Mouse (Mus musculus) embryo, embryonic 9.5 days (tissue): ENCODE results near the gene Adar.

Experiments used
- DNase-seq: peaks from one replicate; pipeline ENCODE4 v3.0.0-alpha.2; 2017; ENCODE audit errors: extremely low spot score

Gene Adar

DNA sequence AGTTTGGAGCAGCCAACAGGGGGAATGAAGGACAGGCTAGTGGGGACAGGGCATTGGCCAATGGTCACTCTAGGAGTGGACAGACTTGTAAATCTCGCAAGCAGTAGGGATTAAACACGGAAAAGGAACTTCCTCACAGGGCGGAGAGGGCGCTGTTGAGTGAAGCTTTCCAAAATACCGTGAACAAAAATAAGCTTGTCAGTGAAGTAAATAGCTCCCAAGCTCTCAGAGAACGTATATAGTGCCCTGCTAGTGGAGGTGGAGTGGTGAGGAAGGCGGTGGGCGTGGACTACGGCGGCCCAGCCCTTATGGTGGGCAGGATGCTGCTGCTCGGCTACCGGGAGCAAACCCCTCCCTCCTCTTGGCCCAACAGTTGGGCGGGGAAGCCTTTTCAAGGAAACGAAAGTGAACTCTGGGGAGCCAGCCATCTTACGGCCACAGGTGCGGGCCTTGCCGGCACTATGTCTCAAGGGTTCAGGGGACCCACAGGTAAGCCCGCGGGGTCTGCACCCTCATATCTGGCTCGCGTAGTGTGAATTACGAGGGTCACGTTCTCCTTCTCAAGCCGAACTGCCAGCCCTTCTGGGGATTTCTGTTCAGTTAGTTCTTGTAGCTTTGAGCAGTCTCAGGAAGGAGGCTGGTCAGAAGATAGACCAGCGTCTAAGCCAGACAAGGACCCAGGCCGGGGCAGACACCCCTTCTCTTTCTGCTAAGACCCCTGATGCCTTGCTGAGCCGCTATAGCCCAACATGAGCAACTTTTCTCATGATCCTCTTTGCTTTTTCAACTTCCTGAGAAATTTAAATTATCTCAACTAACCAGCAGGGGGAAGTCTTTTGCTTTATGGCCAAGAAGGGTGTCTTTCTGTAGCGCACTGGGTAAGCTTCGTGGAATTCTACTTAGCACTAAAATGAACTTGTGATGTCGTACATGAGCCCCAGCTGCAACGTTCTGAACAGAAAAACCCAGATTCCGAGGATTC, 15.8 kb downstream of the Adar start:
- peak; percentile 77 for DNase-seq

DNA sequence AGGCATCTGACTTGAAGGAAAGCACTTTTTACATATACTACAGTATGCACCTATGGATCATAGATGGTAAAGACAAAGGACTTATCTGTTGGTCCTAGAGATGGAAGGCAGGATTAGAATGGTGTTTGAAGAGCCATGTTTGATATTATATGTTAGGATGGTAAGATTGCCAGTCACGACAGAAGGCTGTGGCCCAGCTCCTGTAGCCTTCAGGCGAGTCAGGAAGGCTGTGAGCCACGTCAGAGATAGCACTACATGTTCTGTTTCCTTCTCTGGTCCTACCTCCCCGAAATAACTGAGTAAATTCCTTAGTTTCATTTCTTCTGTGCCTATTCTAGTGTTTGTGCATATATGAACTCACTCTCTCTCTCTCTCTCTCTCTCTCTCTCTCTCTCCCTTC, 17.3 kb downstream of the Adar start:
- DNase-seq: no peak

DNA sequence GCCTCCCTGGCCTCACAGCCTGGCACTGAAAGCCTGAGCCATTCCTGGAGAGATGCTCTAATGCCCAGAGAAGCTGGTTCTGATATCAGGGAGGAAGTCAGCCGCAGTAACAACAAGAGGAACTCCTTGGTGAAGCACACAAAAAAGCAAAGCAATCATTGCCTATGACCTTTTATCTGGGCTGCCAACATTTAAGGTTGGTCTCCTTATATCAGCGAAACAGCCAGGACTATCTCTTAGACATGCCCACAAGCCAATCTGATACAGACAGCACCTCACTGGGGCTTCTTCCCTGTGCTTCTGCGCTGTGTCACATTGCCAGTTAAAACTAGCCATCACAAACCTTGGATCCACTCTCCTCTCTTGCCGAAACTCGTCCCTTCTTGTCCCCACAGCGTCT, 23.7 kb downstream of the Adar start:
- no peak for DNase-seq

DNA sequence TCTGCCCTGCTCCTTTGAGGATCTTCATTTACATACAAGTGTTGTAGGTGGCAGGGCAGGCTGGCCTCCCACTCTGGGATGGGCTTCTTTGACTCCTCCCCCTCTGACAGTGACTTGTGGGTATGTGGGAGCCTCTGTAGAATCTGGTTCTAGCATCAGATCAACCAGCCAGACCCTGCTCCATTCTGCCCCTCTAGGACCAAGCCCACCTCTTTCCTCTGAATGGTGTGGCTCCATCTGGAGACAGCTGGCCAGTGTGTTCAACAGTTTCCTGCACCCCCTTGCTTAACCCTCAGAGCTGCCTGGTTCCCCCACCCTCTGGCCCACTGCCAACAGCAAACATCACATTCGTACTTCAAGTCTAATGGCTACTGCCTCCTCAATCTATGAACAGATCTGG, 37.5 kb downstream of the Adar start:
- no peak for DNase-seq

DNA sequence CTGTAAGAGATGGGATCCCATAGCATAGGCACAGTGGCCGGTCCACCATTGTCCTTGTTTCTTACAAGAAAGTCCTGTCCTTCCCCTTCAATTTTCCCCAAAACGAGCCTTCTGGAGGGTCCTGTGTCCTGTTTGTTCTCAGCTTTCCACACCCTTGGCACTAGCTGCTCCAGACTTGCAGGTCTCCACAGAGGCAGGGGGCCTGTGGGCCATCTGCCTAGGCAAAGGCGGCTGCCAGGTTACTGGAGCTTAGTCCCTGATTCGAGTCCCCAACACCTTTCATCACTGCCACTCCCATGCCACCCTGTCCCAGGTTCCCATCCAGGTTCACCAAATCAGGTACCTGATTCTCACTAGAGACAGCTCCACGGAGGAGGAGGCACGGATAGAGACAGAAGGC, 40.5 kb downstream of the Adar start:
- no peak for DNase-seq

DNA sequence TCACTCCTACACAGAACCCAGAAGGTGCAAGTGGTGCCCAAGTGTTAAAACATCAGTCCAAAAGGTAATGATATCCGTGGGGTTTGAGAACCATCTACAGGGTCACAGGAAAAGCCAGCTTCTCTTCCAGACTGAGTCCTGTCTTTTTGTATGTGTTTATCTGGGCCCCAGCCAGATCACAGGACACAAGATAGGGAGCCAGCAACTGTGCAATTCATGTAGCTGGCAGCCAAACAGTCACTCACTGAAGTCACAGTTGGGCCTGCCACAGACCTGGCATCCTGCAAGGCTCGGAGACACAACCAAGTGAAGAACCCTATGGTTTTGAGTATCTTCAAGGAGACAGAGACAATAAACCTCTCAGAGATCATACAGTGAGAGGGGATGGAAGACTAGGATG, 43.0 kb downstream of the Adar start:
- no peak for DNase-seq

DNA sequence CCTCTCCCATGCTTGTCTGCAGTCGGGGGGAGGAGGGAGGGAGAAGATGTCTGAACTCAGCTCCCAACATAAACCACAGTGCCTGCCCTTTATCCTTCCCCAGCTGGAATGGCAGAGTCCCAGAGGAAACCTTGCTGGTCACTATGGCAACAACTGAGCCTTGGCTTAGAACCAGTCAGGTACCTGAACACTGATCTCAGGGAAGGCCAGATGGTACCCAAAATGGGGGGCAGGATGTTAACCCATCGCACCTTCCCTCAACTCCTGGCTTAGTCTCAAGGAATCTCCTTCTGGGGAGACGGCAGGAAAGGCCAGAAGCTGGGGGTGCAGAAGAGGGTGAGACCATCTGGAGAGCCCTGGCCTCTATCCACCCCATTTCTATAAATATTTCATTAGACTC, 45.0 kb downstream of the Adar start:
- no peak for DNase-seq

DNA sequence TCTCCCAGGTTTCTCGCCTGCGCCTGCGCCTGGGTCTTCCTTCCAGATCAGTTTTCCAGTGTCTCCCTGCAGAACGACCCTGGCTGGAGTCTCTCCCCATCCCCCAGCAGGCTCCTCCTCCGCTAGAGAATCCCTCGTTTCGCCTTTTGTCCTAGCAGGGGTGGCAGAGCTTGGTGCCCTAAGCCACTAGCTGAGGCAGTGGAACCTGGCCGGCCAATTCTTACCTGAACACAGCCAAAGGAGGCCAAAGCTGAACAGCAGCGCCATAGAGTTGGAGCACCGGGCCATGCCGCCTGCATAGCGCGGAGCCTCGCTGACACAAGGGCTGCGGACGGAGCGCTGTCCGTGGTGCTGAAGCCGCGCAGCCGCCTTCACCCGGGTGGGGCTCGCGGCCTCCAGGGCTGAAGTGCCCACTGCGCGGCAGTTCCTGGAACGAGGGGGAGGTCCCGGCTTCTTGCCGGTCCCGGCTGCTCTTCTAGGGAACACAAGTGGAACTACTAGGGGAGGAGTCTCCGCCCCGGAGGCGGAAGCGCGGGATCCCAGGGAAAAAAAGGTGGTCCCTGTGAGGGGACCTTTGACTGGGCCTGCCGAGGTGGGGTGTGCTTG, 49.4 kb downstream of the Adar start, which contains the start of gene Chrnb2:
TSS of gene Chrnb2 (minus strand) at position 514 of the 606 bp plus-strand sequence.
- peak; percentile 83 for DNase-seq

DNA sequence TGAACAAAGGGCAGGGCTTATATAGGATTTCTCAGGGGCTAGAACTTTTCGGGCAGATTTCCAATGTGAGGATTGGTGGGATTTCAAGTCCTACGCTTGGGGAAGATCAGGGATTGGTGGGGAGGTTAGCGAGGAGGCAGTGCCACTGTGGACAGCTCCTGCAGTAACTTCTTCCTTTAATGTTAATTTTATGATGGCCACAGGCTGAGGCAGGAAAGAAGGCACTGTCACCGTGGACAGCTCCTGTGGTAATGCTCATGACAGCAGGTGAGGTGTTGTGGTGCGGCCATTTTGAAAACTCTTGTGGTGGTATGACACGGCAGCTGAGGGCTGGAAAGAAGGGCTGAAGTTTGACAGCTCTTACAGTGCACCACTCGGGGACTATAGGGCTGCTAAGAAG, 54.8 kb downstream of the Adar start:
- DNase-seq: no peak

DNA sequence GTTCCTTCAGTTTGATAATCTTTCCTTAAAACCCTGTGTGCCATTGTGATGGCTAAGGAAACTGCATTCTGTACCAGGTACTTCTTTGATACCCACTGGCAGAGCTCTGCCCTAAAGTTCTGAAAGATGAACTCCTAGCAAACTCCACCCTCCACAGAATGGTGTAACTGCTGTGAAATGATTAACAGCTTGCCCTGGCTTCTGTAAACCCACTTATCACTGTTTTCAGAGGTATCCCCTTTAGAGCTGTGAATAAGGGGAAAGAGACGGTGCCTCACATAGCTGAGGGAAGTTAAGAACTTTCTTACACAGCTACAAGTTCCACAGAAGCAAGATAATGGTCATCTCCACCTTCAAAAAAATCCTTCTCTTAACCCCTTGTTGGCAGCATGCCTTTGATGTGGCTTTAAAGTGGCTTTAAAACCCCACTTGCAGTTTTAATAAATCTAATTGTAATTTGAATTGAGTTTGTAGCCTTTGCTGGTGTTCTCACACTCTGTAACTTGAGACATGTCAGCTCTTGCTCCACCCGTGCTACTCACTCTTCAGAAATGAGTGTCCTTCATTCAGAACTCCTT, 55.7 kb downstream of the Adar start:
- no peak for DNase-seq

DNA sequence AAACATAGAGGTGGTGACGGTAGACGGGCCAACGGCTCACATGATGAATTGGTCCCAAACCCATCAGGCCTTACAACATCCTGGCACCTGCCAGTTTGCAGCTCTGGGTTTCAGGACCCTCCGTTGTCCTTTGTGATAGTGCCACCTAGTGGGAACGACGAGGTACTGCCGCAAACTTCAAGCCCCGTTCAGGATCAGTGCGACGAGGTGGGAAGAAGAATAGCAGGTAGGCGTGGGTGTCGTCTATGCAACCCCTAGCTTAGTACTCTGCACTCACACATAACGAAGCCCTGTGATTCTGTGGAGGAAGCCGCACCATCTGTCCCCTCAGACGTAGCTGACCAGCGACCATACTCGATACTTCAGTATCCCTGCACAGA, 57.8 kb downstream of the Adar start:
- peak; percentile 90 for DNase-seq

DNA sequence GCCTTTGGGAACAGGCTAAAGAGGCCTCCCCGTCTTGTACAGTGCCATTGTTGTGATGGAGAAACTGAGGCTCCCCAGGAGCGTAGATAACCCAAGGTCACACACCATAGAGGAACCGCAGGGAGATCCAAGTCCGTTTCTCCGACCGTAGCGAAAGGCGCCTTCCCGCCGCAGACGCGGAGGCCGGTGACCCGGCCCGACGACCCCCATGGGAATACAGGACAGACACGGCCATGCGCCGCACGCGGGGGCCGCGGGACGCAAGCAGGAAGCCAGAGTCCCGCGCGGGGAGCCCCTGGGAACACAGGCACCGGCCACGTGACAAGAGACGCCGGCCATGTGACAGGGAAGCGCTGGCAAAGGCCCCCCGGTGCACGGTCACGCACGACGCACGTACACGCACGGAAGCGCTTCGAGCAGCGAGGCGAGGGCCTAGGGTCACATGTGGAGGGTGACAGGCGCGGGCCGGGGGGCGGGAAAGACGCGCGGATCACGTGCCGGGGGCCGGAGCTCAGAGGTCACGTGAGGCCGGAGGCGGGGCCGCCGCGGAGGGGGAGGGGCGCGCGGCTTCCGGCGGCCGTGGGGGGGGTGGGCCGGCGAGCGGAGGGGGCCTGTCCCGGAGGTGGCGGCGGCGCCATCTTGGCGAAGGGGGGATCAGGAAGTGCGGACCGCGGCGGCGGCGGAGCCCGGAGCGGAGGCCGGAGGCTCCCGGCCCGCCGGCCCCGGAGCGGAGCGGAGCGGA, 58.3 kb downstream of the Adar start, which contains the start of gene Ube2q1:
TSS of gene Ube2q1 (plus strand) at position 649 of the 742 bp plus-strand sequence.
- peak; percentile 95 for DNase-seq

DNA sequence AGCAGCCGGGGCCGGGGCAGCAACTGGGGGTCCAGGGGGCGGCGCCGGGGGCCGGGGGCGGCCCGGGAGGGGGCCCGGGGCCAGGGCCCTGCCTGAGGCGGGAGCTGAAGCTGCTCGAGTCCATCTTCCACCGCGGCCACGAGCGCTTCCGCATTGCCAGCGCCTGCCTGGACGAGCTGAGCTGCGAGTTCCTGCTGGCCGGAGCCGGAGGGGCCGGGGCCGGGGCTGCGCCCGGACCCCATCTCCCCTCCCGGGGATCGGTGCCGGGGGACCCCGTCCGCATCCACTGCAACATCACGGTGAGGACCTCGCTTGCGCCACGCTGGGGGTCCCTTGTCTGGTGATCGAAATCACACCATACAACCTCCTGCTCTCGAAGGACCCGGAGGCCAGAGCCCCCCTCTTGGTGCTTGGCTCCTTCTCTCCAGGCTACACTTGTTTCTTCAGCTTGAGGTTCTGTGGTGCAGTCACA, 59.0 kb downstream of the Adar start:
- DNase-seq: peak; percentile 59

DNA sequence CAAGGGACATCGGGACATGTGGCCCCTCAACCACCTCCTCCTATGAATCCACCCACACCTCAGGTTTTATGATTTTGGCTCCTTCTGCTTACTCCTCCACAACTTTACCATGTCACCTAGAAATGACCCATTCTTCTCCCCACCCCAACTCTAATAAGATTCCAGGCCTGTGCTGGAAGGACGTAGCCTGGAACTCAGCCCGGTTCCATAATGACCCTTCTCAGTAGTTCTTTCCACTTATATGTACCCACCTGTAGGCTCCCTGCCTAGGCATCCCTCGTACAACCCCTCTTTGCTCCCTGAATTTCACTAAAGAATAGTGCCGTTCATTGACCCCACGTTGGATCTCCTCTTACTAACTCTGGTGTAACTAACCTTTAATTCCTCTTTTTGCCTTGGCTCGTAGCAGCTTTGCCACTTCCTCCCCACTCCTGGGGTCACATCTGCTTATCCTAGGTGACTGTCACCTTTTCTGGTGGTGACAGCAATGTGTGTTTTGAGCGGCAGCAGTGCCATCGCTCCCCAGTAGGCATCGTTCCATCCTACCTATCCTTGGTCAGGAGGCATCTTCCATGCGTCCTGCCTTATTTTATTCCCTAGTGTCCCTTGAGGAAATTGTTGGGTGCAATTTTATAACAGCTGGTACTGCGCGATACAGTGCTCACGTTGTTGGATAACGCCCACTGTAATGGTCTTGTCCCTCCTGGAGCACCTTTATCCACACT, 59.6 kb downstream of the Adar start:
- DNase-seq: no peak

DNA sequence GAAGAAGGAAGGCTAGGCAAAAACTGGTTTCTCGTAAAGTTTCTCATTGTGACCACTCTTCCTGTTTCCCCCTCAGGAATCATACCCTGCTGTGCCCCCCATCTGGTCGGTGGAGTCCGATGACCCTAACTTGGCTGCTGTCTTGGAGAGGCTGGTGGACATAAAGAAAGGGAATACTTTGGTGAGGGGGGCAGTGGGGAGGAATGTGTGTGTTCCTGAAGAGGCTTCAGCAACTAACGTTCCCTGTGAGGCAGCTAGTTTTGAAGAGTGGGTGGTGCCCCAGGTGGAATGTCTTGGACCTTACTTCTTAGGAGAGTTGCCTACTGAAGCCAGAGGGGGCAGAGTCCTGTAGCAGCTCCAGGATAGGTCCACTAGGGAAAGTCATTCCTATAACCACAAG, 61.2 kb downstream of the Adar start:
- no peak for DNase-seq

DNA sequence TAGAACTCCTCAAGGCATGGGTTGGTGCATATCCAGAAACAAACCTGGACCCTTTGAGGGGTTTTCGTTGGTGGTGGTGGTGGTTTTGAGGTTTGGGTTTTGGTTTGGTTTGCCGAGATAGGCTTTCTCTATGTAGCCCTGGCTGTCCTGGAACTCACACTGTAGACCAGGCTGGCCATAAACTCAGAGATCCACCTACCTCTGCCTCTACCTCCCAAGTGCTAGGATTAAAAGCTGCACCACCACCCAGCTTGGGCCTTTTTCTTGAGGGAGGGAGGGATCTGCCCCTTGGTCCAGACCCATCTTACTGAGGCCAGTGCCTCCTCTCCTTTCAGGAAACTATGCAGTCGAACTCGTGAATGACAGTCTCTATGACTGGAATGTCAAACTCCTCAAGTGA, 65.3 kb downstream of the Adar start:
- DNase-seq: no peak

DNA sequence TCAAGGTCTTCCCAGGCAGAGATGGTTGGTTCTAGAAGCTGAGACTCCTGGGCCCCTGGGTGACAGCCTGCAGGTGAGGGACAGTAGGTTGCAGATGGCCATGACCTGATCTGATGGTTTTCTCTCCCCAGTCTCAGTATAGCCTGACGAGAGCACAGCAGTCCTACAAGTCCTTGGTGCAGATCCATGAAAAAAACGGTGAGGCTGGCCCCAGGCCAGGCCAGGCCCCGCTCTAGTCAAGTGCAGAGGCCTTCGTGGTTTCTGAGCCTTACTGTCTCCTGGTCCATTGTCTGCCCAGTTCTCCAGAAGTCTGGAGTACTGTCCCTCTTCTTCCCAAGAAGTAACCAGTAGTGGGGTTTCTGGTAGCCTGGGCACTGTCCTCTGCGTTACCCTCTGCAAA, 66.8 kb downstream of the Adar start:
- DNase-seq: no peak

DNA sequence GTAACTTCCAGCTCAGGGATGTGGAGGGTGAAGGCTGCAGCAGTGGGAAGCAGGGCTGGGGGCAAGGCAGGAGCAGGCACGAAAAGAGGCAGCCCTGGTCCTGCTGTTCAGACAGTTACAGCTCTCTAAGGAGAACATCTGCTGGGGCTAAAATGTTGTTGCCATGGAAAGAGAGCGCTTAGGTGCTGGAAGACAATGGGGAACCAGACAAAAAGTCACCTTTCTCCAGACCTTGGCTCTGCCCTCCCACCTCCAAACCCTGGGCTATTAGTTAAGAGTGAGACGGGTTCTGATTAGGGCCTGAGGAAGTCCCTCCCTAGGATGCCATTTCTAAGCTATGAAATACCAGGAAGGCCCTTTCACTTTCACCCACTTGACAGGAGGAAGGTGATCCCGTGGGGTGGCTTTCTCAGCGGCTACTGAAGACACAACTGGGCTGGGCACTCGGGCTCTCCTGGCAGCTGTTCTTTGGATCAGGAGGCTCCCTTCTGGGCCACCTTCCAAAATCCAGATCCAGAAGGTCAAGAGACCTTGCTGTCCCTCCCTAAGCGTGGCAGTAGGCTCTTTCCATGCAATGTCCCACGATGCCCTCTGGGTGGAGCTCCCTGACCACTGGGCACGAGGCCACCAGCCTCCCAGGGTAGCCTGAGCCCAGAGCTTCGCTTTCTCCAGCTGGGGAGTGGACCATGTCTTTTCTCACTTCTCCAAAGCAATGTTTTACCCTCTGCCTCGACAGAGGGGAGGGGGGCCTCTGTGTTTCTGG, 70.3 kb downstream of the Adar start:
- DNase-seq: peak; percentile 63

DNA sequence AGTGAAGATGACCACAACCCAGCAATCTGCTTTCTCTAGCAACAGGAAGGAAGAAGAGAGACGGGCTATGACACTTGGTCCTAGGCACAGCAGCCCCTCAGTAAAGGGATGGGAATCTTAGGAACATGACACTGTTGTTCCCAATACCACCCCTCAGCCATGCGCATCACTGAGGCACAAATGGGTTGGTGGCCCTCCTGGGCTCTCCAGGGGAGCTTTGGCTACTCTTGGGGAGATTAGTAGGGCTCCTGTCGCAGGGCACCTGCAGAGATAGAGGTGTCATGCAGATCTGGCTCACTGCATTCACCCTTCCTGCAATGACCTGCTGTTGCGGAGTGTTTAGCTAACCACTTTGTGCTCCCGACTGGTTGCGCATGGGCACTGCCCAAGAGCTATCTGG, 71.5 kb downstream of the Adar start:
- no peak for DNase-seq

DNA sequence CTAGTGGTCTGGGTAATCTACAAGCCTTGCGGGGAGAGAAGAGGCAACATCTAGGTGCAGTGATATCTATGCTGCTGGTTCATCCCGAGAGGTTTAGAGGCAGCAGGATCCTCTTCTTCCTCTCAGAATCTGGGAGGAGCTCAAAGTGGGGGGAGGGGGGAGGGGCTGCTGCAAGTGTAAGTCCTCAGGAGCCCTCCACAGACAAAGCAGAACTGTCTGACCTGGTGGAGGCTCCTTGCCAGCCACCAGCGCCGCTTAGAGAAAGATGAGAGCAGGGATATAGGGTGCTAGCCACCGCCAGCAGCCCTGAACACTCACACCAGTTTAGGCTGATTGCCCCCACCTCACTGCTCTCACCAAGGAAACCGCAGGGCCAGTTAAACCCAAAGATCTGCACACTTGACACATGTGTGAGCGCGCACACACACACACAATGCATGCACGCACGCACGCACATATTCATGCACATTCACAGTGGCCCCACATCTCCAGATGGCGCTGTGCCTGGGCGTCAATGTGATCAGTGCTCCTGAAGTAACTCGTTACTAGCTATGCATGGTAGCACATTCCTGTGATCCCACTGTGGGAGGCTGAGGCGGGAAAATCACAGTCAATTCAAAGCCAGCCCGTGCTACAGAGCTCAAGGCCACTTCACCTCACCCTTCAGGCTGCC, 74.0 kb downstream of the Adar start:
- DNase-seq: no peak
